Mouse (Mus musculus) thymus, adult 18-20 months (tissue): Measurements from ENCODE around the gene Dgkz.

Source experiments
- DNase-seq, 2 experiments: peaks; one replicate each; pipeline ENCODE4 v3.0.0; 2022; ENCODE audit warnings: mixed read lengths in 2 of 2

The Dgkz gene

GRCm38 (mm10) chr2:91916346-91916977 is 59.2 kb downstream of the Dgkz start:
- no peak for DNase-seq

DNA sequence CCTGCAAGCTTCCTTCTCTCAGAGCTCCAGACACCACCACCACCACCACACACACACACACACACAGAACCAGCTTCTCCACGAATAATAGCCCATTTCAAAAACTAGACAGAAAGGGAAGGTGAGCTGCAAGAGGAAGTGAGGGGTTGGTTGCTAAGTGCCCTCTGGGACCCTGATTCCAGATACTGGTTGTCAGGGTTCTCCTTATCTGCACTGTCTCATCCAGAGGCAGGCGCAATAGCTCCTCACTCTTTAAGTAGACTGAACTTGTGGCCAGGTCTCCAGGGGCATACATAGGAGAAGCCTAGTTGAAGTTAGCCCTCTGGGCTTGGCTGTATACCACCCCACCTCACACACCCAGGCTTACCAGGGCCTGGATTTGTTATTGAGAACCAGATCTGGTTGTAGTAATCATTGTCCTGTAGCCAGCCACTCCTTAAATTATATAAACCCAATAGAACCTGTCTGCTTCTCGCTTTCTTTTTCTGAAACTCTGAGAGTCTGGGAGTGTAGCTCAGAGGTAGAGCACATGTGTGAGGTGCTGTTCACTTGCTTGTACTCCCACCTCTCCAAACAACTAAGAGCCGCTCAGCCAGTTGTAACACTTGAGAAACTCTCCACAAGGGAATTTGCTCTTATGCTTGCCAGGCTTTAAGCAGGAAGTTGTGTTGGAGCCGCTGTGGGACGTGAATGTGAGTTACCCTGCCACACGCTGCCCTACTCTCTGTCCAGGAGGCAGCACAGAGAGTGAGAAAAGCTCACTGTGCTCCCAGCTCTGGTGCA is 62.1 kb downstream of the Dgkz start:
- no peak for DNase-seq

DNA sequence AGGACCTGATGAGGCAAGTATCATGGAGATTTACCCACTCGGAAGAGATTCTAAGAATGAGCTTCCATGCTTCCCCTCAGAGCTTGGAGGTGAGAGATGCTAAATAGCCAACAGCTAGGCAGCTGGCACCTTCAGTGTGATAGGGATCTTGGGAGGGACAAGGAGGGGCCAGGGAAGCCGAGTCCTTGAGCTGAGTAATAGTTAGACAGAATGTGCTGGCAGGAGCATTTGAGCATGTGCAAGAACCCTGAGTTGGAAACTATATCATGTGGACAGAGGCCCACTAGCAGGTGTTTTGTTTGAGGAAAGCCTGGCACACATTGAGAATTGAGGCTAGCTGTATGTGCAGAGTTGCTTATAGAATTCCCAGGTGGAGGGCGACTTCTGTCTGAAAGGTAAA is 63.0 kb downstream of the Dgkz start:
- no peak for DNase-seq

GRCm38 (mm10) chr2:91906141-91906540 is 69.5 kb downstream of the Dgkz start:
- DNase-seq: no peak

- DNase-seq: no peak
Observed at GRCm38 (mm10) chr2:91904618-91905307, 70.9 kb downstream of the Dgkz start.

DNA sequence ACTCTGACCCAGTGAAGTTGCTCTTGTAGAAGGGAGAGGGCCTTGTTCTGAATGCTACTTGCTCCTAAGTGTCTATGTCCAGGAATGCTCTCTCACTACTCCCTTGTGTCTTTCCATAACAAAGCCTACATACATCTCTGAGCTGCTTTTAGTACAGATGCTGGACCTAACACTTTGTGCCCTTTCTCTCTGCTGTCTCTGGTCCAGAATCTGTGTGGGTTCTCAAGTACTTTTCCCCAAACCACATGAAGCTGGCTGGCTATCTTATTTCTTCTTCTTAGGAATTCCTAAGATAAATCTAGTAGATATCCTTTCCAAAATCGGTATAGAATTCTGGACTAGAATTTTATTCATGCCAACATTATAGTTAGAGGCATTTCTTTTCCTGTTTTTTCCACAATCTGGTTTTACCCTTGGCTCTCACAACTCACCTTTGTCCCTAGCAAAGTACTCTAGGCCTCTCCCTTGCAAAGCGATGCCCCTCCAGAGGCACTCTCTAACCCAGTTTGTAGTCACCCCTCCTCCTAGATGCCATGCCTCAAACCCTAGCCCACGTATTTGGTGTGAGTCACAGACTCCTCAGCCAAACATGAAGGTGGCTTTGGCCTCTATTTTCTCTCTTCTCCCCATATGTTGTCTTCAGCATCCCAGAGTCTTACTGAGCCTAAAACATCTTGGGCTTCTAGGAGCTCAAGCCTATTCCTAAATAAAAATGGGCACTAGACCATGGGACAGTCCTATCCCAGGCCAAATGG is 72.3 kb downstream of the Dgkz start:
- DNase-seq: no peak

DNA sequence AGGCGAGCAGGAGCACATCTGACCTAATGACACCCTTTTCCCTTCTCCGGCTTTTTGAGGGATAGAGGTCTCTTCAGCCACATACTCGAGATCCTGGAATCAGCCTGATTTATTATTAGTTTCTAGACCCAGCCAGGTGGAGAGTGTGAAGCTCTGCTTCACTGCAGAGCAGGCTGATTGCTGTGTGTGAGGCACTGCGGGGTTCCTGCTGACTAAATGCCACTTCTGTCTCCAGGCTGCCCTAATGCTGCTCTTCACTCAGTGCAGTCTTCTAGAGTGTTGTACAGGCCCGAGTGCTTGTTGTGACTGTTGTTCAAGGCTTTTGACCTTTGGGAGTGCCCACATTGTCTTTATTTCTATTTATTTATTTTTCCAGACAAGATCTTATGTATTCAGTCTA is 73.3 kb downstream of the Dgkz start:
- no peak for DNase-seq

GRCm38 (mm10) chr2:91900431-91900830 is 75.2 kb downstream of the Dgkz start:
- no peak for DNase-seq

GRCm38 (mm10) chr2:91899141-91899540 is 76.5 kb downstream of the Dgkz start:
- DNase-seq: no peak

GRCm38 (mm10) chr2:91897968-91898367 is 77.7 kb downstream of the Dgkz start:
- no peak for DNase-seq

GRCm38 (mm10) chr2:91895401-91895800 is 80.3 kb downstream of the Dgkz start:
- no peak for DNase-seq

DNA sequence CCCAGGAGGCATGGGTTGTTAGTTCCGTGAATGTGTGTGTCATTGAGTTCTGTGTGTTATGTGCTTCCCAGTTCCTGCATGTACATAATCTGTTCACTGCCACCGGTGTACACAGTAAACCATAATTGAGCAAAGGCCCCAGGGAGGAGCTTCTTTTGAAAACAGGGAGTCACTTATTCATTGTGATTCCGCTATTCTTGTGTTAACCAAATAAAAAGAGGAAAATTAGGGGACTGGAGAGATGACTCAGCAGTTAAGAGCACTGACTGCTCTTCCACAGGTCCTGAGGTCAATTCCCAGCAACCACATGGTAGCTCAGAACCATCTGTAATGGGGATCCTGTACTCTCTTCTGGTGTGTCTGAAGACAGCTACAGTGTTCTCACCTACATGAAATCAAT is 80.9 kb downstream of the Dgkz start:
- no peak for DNase-seq

DNA sequence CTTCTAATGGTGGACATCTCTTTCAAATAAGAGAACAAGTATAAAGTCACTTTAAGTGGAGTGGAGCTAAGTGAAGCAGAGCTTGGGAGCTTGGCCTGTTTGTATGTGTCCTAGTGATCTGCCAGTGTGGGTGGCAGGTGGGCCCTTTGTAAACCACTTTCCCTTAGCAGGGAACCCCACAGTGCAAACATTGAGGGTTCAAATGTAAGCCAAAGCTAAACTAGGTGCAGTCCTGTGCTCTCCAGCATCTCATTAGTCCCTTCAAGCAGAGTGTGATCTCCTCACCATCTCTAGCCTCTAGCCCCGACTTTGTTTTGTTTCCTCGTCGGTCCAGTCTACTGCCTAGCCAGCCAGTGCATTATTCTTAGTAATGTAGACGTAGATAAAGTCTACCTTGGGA is 91.0 kb downstream of the Dgkz start:
- DNase-seq: no peak

DNA sequence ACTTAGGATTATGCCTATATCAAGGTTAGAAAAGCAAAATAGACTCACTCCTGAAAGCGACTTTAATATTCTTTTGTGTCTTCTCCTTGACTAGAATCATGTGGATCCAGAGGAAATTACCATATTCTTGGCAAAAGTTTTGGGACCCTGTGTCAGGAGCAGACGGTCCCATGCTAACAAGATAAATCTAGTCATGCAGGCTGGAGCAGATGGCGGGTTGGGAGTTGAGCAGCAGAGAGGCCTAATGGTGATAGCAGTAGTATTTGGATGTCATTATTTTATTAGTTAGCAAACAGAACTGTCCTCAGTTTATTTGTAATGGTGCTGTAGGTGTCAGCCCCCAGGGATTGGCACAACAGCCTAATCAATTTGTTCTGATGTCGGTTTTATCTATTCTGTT is 91.7 kb downstream of the Dgkz start:
- DNase-seq: no peak
